Mouse (Mus musculus) thymus, adult 2 months (tissue): ENCODE results near the gene Dtd1. TPM values are rescaled to one million over a fixed set of nuclear protein-coding genes. Genes with fewer than 3 reads are reported as not detected.

Experiments
- DNase-seq: peaks from one replicate; pipeline ENCODE4 v3.0.0; 2021
- H3K27ac ChIP-seq: fragments of 200-500 bp; 2 replicates; pipeline ENCODE4 v1.5.1; 2012; ENCODE audit warnings: low read length, control low read depth; ENCODE audit not compliant: control insufficient read depth, insufficient read depth
- H3K27me3 ChIP-seq: fragments of 200-500 bp; 2 replicates; pipeline ENCODE4 v1.6.1; 2012; ENCODE audit warnings: mild to moderate bottlenecking, low read length, moderate library complexity, mixed read lengths; ENCODE audit not compliant: control insufficient read depth, insufficient read depth
- H3K36me3 ChIP-seq: fragments of 200-500 bp; 2 replicates; pipeline ENCODE4 v1.6.1; 2012; ENCODE audit warnings: mild to moderate bottlenecking, low read length, moderate library complexity; ENCODE audit not compliant: control insufficient read depth, insufficient read depth
- H3K4me1 ChIP-seq: fragments of 200-500 bp; replicated peaks from 2 replicates; pipeline ENCODE4 v1.6.1; 2012; ENCODE audit warnings: low read length; ENCODE audit not compliant: control insufficient read depth, insufficient read depth
- H3K4me3 ChIP-seq: fragments of 200-500 bp; 2 replicates; pipeline ENCODE4 v1.5.1; 2012; ENCODE audit warnings: mild to moderate bottlenecking, low read length, control low read depth, moderate library complexity; ENCODE audit not compliant: control insufficient read depth, insufficient read depth
- CTCF ChIP-seq: fragments of 200-500 bp; IDR thresholded peaks from 2 replicates; pipeline ENCODE4 v1.5.1; 2012; ENCODE audit warnings: mild to moderate bottlenecking, control low read depth, low read length, moderate library complexity, borderline replicate concordance; ENCODE audit not compliant: control insufficient read depth, poor library complexity, insufficient read depth; ENCODE audit errors: extremely low read depth
- POLR2A ChIP-seq: fragments of 200-500 bp; IDR thresholded peaks from 2 replicates; pipeline ENCODE4 v1.6.1; 2012; ENCODE audit warnings: mild to moderate bottlenecking, low read length, control low read depth, moderate library complexity; ENCODE audit not compliant: control insufficient read depth, poor library complexity, insufficient read depth; ENCODE audit errors: extremely low read depth
- WGBS: fragments of 180-500 bp; shearing (Covaris S2); methylation state at CpG from one replicate; pipeline ENCODE4 v1.1.7; 2018; 5-methylcytosine and 5-hydroxymethylcytosine counted together
- polyA plus RNA-seq: library from polyadenylated mRNA; depleted of rRNA; stranded (reverse); fragments of >200 nt; gene quantifications from 2 replicates; pipeline ENCODE4 v1.2.3, GENCODE M21; 2012

Dtd1 gene
- polyA plus RNA-seq, 1 experiment = 8.4 TPM

DNA sequence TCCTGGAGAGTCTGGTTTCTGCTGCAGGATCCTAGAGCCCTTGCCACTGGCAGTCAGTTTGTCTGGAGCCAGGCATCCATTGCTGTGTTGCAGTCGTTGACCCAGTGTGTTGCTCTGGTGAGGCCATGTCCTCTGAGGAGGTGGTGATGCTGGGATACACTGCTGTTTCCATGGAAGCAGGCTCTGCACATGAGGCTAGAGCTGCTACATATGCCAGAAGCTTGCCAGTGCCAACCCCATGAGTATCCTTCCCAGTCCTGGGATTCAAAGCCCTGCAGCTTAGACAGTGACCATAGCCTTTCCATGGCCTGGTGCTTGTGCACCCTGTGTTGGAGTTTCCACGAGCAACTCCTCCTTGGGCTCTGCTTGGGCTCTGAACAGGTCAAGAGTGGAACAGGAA is 33.9 kb downstream of the Dtd1 start:
- H3K27me3 ChIP-seq = no peaks in the 10 kb centered on the region
- DNase-seq = no peak
- no peak for TF ChIP-seq CTCF
- TF ChIP-seq POLR2A = no peak
- WGBS = 98% methylated on average over 2 of the region's 2 CpGs
- H3K4me1 ChIP-seq = no peaks in the 10 kb centered on the region
- H3K36me3 ChIP-seq = no peaks in the 10 kb centered on the region
- H3K4me3 ChIP-seq = no peak overlapping the region
- H3K27ac ChIP-seq = no peak overlapping the region

DNA sequence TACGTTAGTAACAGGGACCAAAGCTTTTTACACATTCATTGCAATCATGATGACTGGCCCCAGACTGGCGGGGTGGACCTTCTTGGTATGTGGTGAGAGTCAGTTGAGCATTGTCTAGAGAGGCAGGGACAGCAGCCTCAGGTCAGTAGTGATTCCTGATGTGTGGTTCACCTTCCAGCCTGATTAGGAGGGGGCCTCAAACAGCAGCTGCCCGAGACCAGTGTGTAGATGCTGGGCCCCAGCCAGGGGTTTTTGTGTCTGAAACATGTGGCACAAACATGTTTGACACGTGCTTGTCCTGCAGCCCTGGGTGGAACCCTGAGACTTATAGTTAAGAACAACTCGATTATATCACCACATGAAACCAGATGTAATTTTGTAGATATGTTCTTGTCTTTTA is 34.5 kb downstream of the Dtd1 start:
- no peak overlapping the region for H3K4me3 ChIP-seq
- WGBS = 91% methylated on average over 5 of the region's 5 CpGs
- no peak for DNase-seq
- no peaks in the 10 kb centered on the region for H3K36me3 ChIP-seq
- TF ChIP-seq CTCF (no peak), POLR2A (no peak)
- no peaks in the 10 kb centered on the region for H3K4me1 ChIP-seq
- no peak overlapping the region for H3K27ac ChIP-seq
- no peaks in the 10 kb centered on the region for H3K27me3 ChIP-seq

DNA sequence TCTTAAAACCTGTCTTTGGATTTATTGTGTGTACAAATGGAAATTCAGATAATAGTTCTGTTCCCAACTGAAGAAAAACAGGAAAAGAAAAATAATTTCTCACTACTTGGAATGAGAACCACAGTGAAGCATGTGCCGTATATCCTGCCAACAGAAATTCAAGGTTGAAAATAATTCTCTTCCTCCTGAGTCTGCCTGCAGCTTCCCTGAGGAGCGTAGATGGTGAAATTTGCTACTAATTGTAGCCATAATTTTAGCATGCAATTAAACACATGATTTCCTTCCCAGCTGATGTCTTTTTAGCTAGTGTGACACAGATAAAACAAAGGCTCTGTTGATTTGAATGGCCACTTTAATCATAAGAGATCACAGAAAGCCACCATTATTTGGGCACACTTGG is 35.0 kb downstream of the Dtd1 start:
- Histone ChIP-seq H3K36me3 (no peaks in the 10 kb centered on the region), H3K4me1 (no peaks in the 10 kb centered on the region), H3K27ac (no peak overlapping the region), H3K4me3 (no peak overlapping the region), H3K27me3 (no peaks in the 10 kb centered on the region)
- no peak for TF ChIP-seq POLR2A
- no peak for TF ChIP-seq CTCF
- no peak for DNase-seq
- WGBS = 93% methylated on average over 2 of the region's 2 CpGs

DNA sequence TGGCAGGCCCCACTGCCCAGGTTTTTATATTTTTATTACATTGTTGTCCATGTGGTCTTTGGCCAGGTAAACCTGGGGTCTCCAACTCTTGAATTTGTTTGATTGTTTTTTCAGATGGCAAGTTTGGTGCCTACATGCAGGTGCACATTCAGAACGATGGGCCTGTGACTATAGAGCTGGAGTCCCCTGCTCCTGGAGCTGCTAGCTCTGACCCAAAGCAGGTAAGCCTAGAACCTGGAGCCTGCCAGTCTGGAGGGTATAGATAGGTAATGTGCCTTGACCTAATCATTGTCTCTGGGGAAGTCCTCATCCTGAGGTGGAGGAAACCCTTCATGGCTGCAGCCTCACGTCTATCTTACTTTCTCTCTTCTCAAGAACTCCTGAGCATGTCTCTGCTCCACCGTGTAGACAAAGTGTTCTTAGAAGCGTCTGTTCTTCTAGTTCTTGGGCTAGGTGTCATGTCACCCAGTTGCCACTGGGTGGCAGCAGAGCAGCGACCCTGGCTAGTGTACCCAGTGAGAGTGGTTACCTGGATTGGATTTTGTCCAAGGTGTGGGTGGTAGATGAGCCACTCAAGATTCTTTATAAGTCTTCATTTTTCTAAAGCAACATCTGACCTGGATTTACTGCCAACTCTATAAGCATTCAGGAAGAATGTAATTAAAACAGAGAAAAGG is 36.1 kb downstream of the Dtd1 start:
- TF ChIP-seq CTCF (peak; percentile 52; the same call in 1 of the 2 replicates), POLR2A (no peak)
- no peaks in the 10 kb centered on the region for H3K36me3 ChIP-seq
- peak; percentile 57 for DNase-seq
- no peak overlapping the region for H3K4me3 ChIP-seq
- H3K27me3 ChIP-seq = no peaks in the 10 kb centered on the region
- WGBS = 24% methylated on average over 5 of the region's 5 CpGs
- H3K4me1 ChIP-seq = no peaks in the 10 kb centered on the region
- H3K27ac ChIP-seq = no peak overlapping the region

DNA sequence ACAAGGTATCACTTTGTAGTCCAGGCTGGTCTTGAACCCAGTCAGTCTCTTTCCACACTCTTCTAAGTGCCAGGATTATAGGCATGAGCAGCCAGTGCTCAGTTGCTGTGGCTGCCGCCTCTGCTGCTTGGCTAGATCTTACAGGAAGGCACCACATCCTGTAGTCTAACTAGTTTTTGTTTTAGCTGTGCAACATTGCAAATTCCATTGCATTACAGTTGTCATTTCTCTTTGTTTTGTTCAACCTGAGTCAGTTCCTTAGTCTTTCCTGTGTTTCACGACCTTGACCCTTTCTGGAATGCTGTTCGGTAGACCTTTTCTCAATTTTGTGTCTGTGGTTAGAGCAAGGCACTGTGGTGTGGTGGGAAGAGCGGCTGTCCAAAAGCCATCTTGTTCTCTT is 37.5 kb downstream of the Dtd1 start:
- H3K27ac ChIP-seq = no peak overlapping the region
- H3K4me3 ChIP-seq = no peak overlapping the region
- WGBS = 78% methylated on average over 4 of the region's 4 CpGs
- no peaks in the 10 kb centered on the region for H3K4me1 ChIP-seq
- no peak for DNase-seq
- no peaks in the 10 kb centered on the region for H3K27me3 ChIP-seq
- TF ChIP-seq POLR2A = no peak
- no peaks in the 10 kb centered on the region for H3K36me3 ChIP-seq

DNA sequence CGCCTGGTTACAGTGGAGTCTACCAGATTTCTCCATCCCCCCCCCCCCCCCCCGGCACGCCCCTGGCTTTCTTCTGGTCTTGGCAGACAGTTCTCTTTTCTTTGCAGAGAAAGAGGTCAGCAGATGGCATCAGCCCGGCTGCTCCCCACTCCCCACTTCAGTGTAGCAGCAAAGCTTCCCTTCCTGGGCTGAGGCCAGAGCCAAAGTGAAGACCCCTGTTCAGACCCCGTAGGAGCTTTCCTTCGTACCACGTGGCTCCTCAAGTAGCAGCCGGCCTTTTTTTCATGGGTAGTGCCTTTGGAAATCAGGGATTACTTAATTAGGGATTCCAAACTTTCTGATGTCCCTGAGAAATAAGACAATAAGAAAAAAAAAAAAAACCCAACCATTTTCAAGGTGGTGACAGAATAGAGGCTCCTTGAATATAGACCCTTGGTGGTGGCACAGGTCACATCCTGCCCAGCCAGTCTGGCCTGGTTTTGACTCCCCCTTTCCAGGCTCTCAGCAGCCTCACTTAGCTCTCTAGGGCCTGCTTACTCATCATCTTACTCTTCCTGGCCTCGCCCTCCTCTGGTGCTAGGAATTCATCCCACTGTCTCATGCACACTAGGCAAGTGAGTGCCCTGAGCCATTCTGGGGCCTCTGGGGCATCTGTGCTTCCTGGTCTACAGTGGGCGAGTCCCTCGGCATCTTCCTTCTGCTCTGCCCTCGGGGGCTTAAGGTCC is 38.1 kb downstream of the Dtd1 start:
- no peak for TF ChIP-seq POLR2A
- no peak for TF ChIP-seq CTCF
- WGBS = 93% methylated on average over 12 of the region's 12 CpGs
- Histone ChIP-seq H3K4me1 (no peaks in the 10 kb centered on the region), H3K36me3 (no peaks in the 10 kb centered on the region), H3K4me3 (no peak overlapping the region), H3K27ac (no peak overlapping the region), H3K27me3 (no peaks in the 10 kb centered on the region)
- DNase-seq = no peak
